Mouse (Mus musculus) adrenal gland, postnatal 36 days (tissue): ENCODE measurements around the gene Nos1ap. TPM values are rescaled to one million over a fixed set of nuclear protein-coding genes. Genes with fewer than 3 reads are reported as not detected.

Experiments
- DNase-seq, 2 experiments: peaks; one replicate each; pipeline ENCODE4 v3.0.0; 2021; ENCODE audit warnings: mixed read lengths in 1 of 2
- total RNA-seq, 2 experiments: library from RNA; stranded (reverse); gene quantifications; 2 replicates each; pipeline ENCODE4 v1.2.3; 2021

Nos1ap gene
- total RNA-seq, 2 experiments from 2014 or later, result 19.2 to 25.1 TPM

GRCm38 (mm10) chr1:170501970-170502369, 87.7 kb downstream of the Nos1ap start:
- DNase-seq, result no peak

- no peak for DNase-seq
Measured at GRCm38 (mm10) chr1:170501556-170501955, 88.1 kb downstream of the Nos1ap start.

DNA sequence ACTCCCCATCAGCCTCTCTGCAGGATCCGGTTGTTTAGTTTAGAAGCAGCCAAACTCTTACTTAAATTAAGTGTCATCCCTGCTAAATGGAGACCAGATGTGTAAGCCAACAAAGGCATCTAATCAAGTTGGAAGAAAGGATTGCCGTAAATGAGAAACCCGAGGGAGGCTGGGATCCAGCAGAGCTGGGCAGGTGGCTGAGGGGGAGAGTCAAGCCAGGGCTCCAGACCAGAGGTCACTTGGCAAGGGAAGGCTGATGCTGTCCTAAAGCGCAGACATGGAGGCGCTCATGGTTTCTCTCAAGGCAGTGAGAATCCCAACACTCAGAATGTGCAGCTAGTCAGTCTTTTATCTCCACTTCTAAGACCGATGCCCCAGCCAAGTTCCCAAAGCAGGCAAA, 89.8 kb downstream of the Nos1ap start:
- DNase-seq, result no peak

DNA sequence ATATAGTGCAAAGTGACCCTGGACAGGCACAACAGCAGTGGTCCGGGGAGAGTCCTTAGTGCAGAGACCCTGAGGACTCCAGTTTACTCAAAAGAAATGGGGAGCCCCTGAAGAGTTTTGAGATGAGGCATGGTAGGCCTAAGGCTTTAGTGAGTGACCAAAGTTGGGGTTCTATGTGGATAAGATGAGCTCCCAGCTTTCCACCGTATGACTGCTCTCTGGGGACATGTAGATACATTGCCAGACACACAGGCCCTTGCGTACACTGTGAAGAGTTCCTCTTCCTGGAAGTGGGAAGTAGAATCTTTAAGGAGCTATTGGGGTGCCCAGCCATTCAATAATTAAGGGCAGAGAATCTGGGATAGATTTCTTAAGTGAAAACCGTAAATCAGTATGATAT, 90.2 kb downstream of the Nos1ap start:
- no peak for DNase-seq

GRCm38 (mm10) chr1:170498645-170499044, 91.0 kb downstream of the Nos1ap start:
- DNase-seq, result no peak

GRCm38 (mm10) chr1:170496221-170496620, 93.4 kb downstream of the Nos1ap start:
- DNase-seq, result peak; percentile 46 to 70

DNA sequence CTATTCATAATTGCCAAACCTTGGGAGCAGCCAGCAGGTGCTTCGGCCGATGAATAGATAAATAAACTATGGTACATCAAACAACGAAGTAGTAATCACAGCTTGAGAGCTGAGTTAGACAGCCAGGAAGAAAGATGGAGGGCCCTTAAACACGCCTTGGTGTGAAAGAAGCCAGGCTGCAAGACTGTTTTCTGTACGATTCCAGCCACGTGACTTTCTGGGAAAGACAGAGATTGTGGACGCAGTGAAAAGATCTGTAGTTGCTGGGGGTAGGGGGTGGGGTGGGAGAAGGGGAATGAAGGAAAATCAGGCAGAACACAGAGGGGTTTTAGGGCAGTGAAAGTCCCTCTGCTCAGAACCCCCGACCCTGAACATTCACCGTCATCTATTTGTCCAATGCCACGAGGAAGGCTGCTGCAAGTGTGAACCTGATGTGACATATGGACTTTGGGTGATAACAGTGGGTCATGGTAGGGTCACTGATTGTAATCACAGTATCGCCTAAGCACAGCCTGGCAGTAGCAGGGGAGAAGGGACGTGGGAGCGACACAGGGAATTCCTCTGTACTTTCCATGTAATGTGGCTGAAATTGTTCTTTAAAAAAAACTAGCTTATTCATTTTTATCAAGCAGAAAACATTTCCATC, 94.0 kb downstream of the Nos1ap start:
- DNase-seq, result no peak

DNA sequence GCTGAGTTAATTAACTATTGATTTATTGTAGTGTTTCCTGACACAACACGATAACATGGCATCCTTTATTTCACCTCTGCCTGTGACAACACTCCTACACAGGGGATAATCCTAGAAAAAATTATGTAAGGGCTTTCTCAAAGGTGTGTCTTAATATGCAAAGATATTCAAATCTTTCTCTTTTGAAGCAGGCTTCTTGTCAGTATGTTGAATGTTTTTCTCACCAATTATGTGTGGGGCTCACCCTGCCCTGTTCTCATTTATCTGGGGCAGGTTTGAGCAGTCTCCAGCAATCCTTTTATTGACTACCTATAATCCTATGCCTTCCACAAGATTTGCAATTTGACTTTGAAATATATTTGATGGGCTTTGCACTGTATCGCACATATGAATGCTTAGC, 97.1 kb downstream of the Nos1ap start:
- DNase-seq, result no peak

GRCm38 (mm10) chr1:170492027-170492426, 97.6 kb downstream of the Nos1ap start:
- no peak for DNase-seq

- DNase-seq, result no peak
Measured at GRCm38 (mm10) chr1:170489936-170490335, 99.7 kb downstream of the Nos1ap start.

DNA sequence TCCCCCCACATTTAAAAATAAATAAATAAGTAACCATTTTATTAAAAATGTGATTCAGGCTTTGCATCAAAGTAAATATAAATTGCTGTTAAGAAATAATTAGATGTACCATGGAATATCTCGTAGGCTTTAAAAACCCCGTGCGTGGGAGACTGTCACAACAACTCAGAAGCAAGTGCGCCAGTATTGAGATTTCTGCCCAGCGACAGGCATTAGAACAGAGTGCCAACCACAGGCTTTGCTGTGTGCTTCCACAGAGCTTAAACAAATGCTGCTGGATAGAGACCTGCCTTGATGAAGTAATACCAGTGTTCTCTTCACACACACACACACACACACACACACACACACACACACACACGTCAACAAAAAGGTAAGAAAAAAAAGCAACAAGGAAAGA, 100.2 kb downstream of the Nos1ap start:
- DNase-seq, result no peak

DNA sequence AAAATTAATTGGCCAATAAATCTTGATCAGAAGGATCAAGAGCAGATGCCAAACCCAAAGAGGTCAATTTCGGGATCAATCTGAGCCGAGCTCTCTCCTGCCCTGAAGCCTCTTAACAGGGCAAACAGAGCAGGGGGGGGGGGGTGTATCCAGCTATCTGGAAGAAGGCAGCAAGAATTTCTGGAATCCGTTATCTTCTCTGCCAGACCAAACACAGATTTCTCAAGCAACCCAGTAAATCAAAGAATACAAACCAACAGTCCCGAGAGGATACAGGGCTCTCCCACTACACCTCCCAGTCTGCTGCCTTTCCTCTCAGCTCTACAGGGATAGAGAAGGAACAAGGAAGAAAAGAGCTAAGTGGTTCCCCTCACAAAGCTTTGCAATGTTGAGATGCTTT, 104.5 kb downstream of the Nos1ap start:
- DNase-seq, result no peak

- no peak for DNase-seq
Measured at GRCm38 (mm10) chr1:170482236-170482905, 107.3 kb downstream of the Nos1ap start.

- peak; percentile 68 to 71 for DNase-seq
Measured at GRCm38 (mm10) chr1:170481093-170481492, 108.6 kb downstream of the Nos1ap start.

GRCm38 (mm10) chr1:170479458-170479798, 110.2 kb downstream of the Nos1ap start:
- no peak for DNase-seq

- DNase-seq, result no peak
Measured at GRCm38 (mm10) chr1:170478791-170479457, 110.7 kb downstream of the Nos1ap start.

DNA sequence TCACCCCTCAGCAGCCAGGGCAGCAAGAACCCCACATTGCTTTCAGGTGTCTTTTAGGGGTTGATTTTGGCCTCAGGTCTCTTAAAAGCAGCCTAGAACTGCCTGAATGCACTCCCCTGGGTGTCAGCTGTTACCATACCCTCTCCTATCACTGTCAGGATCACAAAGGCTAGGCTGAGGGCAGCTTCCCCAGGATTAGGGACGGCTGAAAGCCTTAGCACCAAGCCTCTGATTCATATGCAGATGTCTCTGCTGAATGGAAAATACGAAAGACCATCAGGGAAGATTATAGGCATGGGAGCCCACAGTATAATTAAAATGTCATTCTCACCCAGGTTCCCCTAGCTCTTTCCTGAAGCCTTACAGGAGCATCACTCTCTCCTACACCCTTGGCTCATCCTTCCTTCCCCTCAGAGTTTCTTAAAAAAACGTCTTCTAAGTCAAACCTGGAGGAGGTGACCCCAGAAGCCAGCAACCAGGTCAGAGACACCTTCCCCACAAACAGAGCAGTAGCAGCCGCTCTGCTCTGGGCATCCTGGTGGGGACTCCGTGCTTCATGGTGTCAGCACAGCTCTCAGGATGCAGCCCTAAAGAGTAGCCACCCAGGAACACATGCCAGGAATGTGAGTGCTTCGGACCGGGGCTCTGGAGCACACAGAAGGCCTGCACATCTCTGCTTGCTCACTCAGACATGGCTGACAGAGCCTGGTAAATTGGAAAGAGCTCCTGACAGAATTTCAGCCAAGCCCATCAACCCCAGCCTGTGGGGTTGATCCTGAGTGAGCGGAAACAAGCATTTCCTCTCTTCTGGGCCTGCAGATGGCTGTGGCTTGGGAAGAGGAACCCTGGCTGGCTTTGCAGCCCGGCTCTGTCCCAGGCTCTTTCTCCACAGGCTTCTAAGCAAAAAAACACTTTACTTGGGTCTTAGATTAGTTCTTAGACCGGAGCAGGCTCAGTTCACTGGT, 111.7 kb downstream of the Nos1ap start:
- peak in 1 of 2 experiments; percentile 31 for DNase-seq

GRCm38 (mm10) chr1:170473460-170473859, 116.2 kb downstream of the Nos1ap start:
- DNase-seq, result no peak

- no peak for DNase-seq
Measured at GRCm38 (mm10) chr1:170472861-170473260, 116.8 kb downstream of the Nos1ap start.

GRCm38 (mm10) chr1:170466099-170467009, 123.3 kb downstream of the Nos1ap start:
- peak in 1 of 2 experiments; percentile 41 for DNase-seq

- DNase-seq, result no peak
Measured at GRCm38 (mm10) chr1:170462140-170462539, 127.5 kb downstream of the Nos1ap start.
